Mouse (Mus musculus) testis, postnatal 10 days (tissue): ENCODE data around the gene Rtf2.

Experiments
- DNase-seq: peaks from one replicate; pipeline ENCODE4 v3.0.0; 2021; ENCODE audit warnings: low spot score

Gene Rtf2

DNA sequence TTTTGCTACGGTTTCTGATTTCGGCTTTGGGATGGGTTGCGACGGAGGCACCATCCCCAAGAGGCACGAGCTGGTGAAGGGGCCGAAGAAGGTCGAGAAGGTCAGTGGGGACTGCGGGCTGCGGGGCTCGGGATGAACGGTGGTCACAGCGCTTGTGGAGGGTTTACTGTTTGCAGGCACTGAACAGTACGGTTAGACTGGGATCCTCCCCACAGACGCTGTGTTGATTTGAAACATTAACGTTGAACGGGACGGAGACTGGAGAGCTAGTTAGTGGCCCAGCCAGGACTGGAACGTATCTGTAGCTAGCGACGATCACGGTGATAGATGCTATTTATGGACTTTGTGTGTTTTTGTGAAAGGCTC, 267 bp downstream of the Rtf2 start:
- no peak for DNase-seq

DNA sequence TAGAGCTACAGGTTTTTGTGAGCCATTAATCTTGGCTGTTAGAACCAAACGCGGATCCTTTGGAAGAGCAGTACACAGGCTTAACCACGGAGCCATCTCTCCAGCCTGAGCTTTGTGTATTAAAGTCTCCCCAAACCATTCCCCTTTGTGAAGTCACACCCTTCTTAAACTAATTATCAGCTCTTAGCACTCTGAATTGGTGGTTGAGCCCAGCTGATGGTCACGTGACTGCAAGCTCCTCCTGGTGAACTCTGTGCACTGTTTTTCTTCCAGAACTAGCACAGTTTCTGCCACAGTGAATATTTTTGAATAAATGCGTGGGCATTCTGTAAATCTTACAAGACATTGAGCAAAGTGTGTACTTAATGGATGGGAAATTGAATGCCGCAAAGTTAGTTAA, 820 bp downstream of the Rtf2 start:
- no peak for DNase-seq

DNA sequence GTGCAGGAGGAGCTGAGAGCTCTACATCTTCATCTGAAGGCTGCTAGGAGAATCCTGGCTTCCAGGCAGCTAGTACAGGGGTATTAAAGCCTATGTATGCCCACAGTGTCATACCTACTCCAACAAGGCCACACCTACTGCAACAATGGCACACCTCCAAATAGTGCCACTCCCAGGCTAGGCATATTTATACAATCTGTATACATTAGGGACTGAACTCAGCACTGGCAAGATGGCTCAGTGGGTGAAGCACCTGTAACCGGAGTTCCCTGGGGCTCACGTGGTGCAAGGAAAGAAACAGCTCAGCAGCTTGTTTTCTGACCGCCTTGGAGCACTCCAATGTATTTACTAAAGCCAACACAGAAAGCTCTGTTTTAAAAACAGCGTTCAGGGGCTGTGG, 5.3 kb downstream of the Rtf2 start:
- no peak for DNase-seq

DNA sequence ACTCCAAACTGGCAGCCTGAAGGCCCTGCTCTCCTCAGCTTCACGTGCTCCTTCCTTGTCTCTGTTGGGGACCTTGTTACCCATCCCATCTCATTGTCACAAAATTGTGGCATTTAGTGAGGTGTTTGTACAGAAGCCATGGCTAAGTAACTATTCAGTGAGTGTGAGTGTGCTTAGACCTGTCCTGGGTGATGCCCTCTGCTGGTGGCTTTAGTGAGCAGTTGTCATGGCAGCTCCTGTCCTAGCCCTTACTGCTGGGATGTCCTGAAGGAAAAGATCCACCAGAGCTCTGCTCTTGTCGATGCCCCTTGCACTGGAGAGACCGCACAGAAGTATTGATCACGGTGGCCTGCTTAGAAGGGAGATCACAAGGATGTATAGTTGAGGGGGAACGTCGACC, 7.0 kb downstream of the Rtf2 start:
- peak; percentile 48 for DNase-seq

DNA sequence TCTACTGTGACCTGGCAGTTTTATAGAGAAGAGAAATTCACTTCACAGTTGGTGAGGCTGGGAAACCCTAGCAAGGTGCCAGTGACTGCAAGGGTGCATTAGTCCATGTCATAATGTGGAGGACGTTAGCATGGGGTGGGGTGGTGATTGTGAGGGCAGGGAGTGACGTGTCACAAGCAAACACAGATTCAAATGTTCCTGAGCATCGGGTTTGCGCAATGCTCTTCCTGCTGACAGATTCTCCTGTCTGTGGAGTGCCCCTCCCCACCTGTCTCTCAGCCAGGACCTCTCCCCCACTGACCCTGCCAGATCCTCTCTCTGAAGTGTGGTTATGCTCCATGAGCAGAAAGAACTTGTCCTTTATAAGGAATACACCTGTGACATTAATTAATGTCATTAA, 8.0 kb downstream of the Rtf2 start:
- no peak for DNase-seq

DNA sequence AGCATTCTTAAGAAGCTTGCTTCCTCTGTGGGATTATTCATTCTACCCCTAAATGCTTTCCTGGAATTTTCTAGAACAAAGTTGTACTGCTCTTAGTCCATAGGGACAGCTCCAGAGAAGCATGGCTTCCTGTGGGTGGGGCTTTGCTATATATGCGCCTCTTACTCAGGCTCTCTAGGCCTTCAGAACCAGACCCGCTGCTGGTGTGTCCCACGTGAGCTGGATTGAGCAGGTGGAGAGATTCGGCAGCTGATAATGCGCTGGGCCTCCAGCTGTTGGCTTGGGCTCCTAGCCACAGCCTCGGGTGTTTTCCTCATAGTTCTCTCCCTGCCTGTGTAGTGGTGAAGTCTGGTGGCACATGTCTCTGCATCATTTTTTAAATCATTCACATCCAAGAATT, 10.3 kb downstream of the Rtf2 start:
- DNase-seq = no peak

DNA sequence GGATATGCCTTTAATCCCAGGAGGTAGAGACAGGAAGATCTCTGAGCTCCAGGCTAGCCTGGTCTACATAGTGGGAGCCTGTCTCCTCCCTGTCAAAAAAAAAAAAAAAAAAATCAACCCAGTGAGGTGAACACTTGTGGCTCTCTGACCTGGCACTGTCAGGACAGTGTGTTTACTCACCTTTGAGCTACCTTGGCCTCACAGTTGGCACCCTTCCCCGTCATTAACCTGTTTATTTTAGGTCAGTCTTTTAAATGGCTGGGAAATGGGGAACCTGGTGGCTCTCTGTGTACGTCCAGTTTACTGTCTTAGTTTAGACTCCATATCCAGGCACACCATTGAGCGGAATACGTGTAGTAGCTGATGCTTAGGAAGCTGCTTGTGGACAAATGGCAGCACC, 11.7 kb downstream of the Rtf2 start:
- DNase-seq = no peak

DNA sequence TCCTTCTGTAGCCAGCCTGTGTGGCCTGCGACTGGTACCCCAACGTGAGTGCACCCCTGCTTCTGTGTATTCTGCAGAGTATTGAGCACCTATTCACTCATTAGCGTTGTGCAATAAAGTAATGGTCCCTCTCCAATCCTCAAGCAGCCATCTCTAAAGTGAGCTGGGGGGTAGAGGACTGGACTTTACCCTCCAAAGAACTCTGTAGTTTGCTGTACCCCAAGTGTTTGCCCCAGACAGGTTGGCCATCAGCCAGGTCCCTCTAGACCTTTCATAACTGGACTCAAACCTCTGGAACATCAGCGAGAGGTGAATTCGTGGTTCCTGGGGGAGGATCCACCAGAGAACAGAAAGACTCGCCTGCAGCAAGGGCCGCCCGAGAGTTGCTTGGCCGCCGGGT, 12.1 kb downstream of the Rtf2 start:
- no peak for DNase-seq

DNA sequence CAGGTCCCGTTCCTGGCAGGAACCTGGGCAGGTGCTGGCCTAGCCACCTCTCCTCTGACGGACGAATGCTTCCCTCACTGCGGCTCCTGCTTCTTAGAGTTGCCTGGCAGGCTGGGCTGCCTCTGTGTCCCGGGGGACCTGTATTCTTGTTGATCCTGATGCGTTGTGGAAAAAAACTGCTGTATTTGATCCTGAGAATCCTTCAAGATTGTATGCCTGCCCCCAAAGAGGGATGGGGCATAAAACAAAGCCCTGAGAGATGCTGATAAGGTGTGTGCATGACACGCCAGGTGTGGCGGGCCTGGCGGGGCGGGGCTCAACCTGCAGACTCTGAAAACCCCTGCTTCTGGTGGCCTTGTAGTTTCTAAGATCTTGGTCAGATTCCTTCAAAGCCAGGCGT, 18.1 kb downstream of the Rtf2 start, which contains the start of gene Gcnt7:
Gcnt7 (minus strand) TSS at position 101 of the 400 bp plus-strand sequence.
- DNase-seq = no peak

DNA sequence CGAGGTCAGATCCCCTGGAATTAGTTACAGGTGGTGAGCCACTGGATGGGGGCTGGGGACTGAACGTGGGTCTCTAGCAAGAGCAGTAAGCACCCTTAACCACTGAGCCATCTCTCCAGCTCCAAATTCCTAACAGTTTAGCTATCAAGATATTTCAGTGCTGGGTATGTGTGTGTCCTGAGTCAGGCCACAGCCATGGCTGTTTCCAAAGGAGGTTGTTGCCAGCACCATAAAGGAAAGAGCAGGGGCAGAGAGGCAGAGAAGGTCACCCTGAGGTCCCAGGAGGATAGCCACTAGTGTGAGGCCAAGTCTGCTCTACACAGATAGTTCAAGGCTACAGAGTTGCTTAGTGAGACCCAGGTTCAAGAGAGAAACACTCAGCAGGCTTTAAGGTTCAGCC, 20.3 kb downstream of the Rtf2 start:
- DNase-seq = no peak

DNA sequence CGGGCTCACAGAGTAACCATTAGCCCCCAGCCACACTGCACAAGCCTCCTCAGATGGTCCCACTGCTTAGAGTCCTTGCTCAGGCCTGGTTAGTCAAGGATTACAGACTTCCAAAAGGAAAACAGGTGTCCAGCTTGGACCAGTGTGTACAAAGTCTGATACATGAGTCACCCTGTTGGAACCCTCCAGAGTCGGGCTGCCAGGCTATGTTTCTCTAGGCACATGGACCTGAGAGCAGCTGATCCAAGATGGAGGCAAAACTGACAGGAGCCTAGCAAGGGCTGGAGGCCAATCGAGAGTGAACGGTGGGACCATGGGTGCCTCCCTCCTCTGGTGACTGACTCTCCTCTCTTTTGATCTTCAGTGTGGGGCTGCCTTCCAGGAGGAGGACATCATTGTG, 22.5 kb downstream of the Rtf2 start:
- DNase-seq = no peak

DNA sequence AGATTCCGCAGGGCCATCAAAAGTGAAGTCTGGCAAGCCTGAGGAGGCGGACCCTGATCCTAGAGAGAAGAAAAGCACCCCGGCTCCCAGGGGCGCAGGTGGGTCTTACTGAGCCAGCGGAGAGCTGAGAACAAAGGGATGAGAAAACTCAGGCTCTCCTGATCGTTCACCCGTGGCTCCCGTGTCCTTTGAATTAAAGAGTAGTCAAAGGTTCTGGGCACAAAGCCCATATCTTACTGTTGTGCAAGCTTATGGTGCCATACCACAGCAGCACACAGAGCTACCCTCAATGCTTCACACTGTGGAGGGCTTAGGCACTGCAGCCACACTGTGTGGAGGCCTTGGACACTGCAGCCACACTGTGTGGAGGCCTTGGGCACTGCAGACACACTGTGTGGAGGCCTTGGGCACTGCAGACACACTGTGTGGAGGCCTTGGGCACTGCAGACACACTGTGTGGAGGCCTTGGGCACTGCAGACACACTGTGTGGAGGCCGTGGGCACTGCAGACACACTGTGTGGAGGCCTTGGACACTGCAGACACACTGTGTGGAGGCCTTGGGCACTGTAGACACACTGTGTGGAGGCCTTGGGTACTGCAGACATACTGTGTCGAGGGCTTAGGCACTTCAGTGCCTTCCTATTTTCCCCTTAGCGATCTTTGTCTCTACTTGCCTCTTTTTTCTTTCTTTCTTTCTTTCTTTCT, 26.2 kb downstream of the Rtf2 start:
- DNase-seq = no peak

DNA sequence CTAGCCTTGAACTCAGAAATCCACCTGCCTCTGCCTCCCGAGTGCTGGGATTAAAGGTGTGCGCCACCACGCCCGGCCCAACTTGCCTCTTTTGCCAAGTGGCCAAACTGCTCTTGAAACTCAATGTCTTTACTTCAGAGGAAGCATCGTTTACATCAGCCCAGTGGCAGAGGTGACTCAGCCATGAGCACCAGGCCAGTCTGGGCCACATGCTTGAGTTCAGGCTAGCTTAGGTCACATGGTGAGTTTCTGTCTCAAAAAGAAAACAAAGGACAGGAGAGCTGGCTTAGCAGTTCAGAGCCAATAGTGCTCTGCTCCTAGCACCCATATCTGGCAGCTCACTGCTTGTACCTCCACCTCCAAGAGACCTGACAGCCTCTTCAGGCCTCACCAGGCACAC, 26.9 kb downstream of the Rtf2 start:
- DNase-seq = no peak

DNA sequence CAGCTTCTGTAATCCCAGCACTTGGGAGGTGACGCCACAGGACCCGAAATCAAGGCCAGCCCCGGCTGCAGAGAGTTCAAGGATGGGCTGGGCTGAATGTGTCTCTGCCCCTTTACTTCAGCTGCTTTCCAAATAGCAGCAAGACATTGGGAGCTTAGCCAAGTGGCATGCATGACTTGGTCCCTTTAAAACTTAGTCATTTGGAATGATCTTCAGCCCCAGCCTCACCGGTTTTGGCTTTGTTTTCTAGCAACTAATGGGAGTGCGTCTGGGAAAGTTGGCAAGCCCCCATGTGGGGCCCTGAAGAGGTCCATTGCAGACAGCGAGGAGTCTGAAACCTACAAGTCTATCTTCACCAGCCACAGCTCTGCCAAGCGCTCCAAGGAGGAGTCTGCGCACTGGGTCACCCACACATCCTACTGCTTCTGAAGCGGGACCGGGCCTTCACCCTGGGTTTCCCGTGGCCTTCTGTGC, 28.0 kb downstream of the Rtf2 start:
- peak; percentile 61 for DNase-seq

DNA sequence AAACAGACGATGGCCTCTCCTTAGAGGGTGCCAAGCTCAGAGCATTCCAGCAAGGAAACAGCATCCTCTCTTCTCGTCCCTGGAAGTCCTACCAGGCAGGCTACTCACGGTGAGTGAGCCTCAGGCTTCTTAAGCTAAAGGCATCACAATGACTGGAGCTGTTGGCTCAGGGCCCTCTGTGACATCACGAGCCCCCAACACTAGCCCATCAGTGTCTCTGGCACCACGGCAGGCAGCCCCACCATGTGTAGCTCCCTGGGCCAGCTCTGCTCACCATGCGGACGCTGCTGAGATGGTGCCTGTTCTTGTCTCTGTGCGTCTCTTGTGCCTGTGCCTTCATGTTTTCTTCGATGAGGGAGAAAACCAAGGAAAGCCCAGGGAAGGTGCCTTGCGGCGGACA, 32.0 kb downstream of the Rtf2 start, which contains the start of gene Fam209:
Fam209 (plus strand) TSS at position 203 of the 400 bp plus-strand sequence.
- no peak for DNase-seq

DNA sequence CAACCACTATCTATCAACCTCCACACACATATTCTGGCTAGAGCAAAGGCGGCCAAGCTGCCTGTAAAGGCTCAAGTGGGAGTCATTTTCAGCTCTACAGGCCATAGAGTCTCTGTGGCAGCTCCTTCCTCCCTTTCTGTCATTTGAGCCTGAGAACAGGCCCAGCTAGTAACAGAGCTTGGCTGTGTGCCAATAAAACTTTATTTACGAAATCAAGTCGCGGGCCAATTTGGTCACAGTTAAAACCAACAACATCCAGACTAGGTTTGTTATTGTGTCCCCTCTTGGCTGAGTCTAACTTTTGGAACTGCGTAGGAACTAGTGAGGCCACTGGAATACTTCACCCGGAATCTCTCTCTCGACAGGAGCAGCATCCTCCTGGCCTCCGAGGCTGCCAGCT, 33.2 kb downstream of the Rtf2 start:
- DNase-seq = no peak

DNA sequence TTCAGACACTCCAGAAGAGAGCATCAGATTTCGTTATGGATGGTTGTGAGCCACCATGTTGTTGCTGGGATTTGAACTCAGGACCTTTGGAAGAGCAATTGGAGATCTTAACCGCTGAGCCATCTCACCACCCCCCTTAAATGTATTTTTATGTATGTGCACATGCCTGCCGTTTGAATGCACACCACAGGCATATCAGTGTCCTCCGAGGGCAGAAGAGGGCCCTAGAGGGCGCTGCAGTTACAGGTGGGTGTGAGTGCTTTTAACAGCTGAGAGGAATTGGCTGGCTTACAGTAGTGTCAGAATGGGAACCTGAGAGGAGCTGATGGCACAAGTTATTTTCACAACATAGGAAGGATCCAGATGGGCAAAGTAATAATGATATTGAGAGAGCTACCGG, 34.6 kb downstream of the Rtf2 start:
- DNase-seq = no peak

DNA sequence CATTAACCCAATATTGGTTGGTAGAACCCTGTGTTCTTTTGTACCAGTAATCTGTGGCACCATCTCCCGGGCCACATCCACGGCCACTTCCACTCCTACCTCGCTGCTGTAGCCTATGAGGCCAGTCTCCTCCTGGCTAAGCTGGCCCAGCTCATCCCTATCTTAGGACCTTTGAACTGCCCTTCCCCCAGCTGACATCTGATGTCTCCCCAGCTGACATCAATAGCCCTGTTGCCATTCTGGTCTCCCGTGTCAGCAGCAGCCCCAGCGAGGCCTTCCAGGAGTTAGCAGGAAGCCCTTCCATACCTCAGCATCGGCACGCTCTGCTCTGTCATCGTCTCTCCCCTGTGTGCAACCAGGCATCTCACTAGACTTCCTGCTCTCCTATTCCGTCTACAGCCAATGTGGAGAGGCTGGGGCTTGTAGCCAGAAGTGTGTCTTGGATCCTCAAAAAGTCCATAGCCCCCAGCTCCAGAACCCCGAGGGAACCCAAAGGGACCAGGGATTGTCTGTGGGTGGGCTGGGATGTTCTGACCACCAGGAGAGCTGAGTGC, 36.4 kb downstream of the Rtf2 start:
- DNase-seq = no peak

DNA sequence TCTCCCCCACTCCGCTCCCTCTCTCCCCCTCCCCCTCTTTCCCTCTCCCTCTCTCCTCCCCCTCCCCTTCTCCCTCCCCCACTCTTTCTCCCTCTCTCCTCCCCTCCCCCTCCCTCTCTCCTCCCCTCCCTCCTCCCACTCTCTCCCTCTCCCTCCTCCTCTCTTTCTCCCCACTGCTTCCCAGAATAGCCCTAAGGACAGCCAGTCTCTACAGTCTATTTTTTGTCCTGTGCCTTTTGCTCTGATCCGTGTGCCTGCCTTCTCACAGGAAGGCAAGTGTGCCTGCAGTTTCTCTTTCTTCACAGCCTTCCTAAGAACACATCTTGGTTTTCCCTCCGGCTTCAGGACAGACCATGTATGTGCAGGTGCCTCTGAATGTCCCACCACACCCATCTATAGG, 37.0 kb downstream of the Rtf2 start:
- no peak for DNase-seq

DNA sequence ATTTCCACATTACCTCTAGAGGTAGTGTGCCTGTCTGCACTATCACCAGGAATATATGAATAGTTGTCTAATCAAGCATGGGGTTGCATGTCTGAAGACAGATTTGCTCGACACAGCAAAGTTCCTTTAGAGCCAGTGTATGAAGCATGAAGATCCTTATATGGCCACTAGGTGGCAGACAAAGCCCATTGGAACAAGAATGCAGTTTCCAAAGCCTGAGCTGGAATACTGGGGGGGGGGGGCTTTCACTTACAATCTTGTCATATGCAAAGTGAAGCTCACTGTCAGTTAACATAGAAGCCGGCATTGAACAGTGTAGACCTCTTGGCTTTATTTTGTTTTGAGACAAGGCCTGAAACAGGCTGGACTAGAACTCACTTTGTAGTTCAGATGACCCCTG, 37.5 kb downstream of the Rtf2 start:
- DNase-seq = peak; percentile 56

DNA sequence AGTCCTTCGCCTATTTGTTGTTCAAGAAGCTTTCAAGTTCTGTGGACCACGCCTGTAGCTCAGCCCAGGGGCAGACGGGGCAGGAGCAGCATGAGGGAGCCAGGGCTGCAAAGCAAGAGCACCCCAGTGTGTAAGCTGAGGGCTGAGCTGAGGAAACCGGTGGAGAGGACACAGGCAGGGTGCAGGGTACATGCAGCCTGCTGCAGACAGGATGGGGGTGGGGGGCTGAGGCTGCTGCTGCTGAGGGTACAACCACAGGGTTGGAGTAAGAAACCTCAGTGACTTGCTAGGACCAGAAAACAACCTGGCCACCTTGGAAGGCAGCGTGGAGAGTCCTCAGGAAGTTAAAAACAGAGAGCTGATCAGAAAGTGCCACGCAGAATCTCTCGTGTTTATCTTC, 39.9 kb downstream of the Rtf2 start:
- DNase-seq = no peak

DNA sequence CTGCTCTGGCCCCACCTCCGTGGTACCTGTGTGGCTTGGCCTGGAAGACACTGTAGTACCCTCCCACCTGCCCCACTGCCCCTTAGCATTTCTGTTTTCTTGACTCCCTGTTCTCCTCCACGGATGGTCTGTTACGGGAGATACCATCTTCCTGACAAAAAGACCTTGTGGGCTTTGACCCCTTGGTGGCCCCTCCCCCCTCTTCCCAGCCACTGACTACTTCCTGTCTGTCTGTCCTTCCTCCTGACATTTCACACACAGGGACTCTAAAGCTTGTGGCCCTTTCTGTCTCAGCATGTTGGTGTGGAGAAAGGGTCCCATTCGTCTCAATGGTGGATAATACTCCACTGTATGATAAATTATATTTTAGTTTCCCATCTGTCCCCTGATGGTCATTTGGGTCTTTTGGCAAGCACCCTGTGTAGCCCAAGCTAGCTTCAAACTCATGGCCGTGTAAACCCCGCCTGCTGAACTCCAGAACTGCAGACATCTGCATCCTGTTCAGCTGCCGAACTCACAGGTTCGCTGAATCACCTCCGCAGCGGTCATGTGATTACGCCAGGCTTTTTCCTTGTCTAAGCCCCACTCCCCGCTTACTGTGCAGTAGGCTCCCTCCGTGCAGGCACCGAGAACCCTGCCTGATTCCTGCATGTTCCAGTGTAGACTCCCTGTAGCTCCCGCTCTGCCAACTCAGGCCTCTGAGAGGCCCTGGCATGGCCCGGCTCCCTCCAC, 41.5 kb downstream of the Rtf2 start:
- no peak for DNase-seq

DNA sequence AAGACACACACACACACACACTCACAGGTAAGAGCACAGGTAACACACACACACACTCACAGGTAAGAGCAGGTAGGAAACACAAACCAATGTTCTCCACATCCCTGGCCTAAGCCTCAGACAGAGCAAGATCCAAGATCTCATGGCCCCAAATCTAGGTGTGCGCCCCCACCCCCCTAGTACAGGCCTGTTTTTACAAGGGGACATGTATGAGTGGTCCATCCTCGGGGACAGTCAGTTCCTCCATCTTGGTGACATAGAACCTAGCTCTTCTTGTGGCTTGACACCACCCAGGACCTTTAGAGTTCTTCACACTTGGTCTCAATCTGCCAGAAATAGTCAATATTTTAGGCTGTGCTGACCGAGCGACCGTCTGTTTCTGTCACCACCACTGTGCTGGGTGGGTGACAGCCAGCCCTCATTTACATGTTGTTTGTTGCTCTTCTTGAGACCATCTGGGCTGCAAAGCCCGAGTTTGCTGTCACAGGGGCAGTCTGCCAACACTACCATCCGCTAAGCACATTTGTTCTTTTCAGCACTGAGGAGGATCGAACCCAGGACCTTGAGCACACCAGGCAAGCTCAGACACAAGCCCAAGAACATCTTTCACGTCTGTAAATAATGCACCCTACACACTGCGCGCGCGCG, 43.5 kb downstream of the Rtf2 start:
- no peak for DNase-seq
